Mouse (Mus musculus) testis, adult 2 months (tissue): ENCODE results near the gene Ppp1r12a. TPM values are rescaled to one million over a fixed set of nuclear protein-coding genes. Genes with fewer than 3 reads are reported as not detected.

Experiments
- H3K27ac ChIP-seq: fragments of 200-500 bp; 2 replicates; pipeline ENCODE4 v1.5.1; 2012; ENCODE audit warnings: low read depth, low read length; ENCODE audit not compliant: control insufficient read depth, insufficient read depth
- H3K27me3 ChIP-seq: fragments of 200-500 bp; 2 replicates; pipeline ENCODE4 v1.6.1; 2012; ENCODE audit warnings: mild to moderate bottlenecking, low read length, moderate library complexity; ENCODE audit not compliant: control insufficient read depth, insufficient read depth
- H3K36me3 ChIP-seq: fragments of 200-500 bp; 2 replicates; pipeline ENCODE4 v1.6.1; 2012; ENCODE audit warnings: mild to moderate bottlenecking, low read length; ENCODE audit not compliant: control insufficient read depth, insufficient read depth
- H3K4me1 ChIP-seq: fragments of 200-500 bp; 2 replicates; pipeline ENCODE4 v1.6.1; 2012; ENCODE audit warnings: low read length; ENCODE audit not compliant: control insufficient read depth, insufficient read depth
- H3K4me3 ChIP-seq: fragments of 200-500 bp; 2 replicates; pipeline ENCODE4 v1.5.1; 2012; ENCODE audit warnings: low read depth, mild to moderate bottlenecking, low read length, moderate library complexity, mixed read lengths; ENCODE audit not compliant: control insufficient read depth
- CTCF ChIP-seq: fragments of 200-500 bp; IDR thresholded peaks from 2 replicates; pipeline ENCODE4 v1.5.1; 2012; ENCODE audit warnings: low read depth, mild to moderate bottlenecking, inconsistent platforms, low read length, moderate library complexity; ENCODE audit not compliant: control insufficient read depth, insufficient read depth, insufficient replicate concordance
- POLR2A ChIP-seq: fragments of 200-500 bp; IDR thresholded peaks from 2 replicates; pipeline ENCODE4 v1.6.1; 2012; ENCODE audit warnings: low read depth, mild to moderate bottlenecking, inconsistent platforms, low read length, moderate library complexity; ENCODE audit not compliant: control insufficient read depth
- polyA plus RNA-seq: library from polyadenylated mRNA; depleted of rRNA; stranded (reverse); fragments of >200 nt; gene quantifications from 2 replicates; pipeline ENCODE4 v1.2.3, GENCODE M21; 2012

Ppp1r12a gene
- polyA plus RNA-seq, 1 experiment, result 15.2 TPM

DNA sequence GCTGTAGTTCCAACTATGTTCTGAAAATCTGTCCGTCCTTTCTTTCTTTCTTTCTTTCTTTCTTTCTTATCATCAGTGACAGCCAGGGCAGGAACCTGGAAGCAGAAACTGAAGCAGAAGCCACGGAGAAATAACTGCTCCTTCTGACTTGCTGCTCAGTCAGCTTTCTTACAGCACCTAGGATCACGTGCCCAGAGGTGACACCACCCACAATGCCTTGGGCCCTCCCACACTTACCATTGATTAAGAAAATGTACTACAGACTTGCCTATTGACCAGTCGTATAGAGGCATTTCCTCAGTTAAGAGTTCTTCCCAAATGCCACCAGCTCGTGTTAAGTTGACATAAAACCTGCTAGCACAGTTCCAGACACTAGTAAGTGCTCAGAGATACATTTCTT is 12.1 kb downstream of the Ppp1r12a start:
- no peaks in the 10 kb centered on the region for H3K27me3 ChIP-seq
- no peak overlapping the region for H3K27ac ChIP-seq
- H3K4me3 ChIP-seq, result no peak overlapping the region
- H3K4me1 ChIP-seq, result no peaks in the 10 kb centered on the region
- TF ChIP-seq CTCF (no peak), POLR2A (no peak)
- H3K36me3 ChIP-seq, result no peaks in the 10 kb centered on the region

DNA sequence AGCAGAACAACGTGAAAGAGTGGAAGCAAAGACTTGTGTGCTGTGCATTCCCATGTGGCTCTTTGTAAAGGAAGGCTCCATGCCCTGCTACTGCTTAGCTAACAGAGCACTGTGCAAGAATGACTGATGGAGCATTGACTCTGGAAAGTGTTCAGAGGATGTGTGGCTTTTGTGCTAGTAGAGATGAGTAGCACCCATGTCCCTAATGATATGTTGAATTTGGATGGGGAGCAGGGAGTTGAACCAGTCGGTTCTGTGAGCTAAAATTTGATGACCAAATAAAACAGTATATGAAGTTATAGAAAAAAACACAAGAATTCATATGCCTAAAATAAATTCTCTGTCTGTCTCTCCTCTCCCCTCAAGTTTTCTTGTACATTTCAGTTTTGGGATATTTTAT is 13.9 kb downstream of the Ppp1r12a start:
- Histone ChIP-seq H3K4me1 (no peaks in the 10 kb centered on the region), H3K27ac (no peak overlapping the region), H3K4me3 (no peak overlapping the region), H3K27me3 (no peaks in the 10 kb centered on the region), H3K36me3 (no peaks in the 10 kb centered on the region)
- TF ChIP-seq POLR2A (no peak), CTCF (no peak)

DNA sequence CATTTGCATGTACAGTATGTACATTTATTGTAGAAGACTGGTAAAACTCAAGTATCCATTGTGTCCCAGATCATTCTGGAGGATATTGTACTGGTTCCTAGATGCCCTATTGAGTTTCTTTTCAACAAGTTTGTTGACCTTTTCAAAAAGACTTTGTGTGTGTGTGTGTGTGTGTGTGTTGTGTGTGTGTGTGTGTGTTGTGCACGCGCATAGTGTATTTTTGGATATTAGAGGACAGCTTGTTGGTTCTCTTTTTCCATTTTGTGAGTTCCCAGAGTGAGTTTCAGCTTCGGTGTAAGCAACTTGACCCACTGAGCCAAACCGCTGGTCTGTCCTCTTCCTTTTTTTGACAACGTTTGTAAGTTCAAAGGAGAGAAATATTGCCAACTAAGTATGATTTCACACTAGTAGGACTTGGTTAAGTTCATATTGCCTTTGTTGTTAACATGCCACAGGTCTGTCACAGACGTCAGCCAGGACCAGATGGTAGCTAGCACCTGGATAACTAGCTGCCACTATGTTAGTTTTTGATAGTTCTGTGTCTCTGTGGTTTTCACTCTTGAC is 16.4 kb downstream of the Ppp1r12a start:
- TF ChIP-seq CTCF (no peak), POLR2A (no peak)
- Histone ChIP-seq H3K4me3 (no peak overlapping the region), H3K36me3 (no peaks in the 10 kb centered on the region), H3K4me1 (no peaks in the 10 kb centered on the region), H3K27me3 (no peaks in the 10 kb centered on the region), H3K27ac (no peak overlapping the region)

DNA sequence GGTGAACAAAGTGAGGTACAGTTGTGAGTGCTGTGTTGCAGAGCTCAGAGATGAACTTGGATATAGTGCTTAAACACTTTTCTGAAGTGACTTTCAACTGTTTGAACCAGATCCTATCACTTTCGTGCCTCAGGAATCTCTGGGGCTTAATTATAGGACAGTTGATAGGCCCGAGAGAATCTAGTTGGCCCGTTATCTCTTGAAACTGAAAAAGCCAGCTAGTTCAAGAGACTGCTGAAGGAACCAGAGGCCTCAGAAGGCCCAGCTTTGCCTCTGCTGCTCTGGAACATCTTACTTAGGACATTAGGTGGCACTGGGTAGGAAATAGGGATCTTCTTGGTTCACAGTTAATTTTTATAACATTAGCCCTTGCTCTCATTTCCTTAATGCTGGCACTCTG is 17.4 kb downstream of the Ppp1r12a start:
- no peaks in the 10 kb centered on the region for H3K36me3 ChIP-seq
- TF ChIP-seq CTCF, result no peak
- TF ChIP-seq POLR2A, result no peak
- H3K27ac ChIP-seq, result no peak overlapping the region
- no peaks in the 10 kb centered on the region for H3K27me3 ChIP-seq
- no peaks in the 10 kb centered on the region for H3K4me1 ChIP-seq
- no peak overlapping the region for H3K4me3 ChIP-seq

DNA sequence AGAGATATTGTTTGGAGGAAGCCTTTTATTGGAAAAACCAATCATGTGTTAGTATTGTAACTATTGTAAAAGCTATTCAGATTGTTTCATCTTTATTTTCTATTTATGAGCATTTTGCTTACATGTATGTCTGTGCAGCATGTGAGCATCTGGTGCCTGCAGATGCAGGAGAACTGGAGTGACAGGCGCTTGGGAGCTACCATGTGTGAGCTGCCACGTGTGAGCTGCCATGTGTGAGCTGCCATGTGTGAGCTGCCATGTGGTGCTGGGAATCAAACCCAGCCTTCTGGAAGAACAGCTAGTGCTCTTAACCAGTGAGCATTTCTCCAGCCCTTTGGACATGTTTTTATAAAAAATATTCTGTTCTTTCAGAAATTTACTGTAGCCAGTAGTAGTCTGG is 18.3 kb downstream of the Ppp1r12a start:
- no peak overlapping the region for H3K4me3 ChIP-seq
- no peaks in the 10 kb centered on the region for H3K4me1 ChIP-seq
- no peaks in the 10 kb centered on the region for H3K27me3 ChIP-seq
- TF ChIP-seq CTCF, result no peak
- TF ChIP-seq POLR2A, result no peak
- no peak overlapping the region for H3K27ac ChIP-seq
- H3K36me3 ChIP-seq, result no peaks in the 10 kb centered on the region

DNA sequence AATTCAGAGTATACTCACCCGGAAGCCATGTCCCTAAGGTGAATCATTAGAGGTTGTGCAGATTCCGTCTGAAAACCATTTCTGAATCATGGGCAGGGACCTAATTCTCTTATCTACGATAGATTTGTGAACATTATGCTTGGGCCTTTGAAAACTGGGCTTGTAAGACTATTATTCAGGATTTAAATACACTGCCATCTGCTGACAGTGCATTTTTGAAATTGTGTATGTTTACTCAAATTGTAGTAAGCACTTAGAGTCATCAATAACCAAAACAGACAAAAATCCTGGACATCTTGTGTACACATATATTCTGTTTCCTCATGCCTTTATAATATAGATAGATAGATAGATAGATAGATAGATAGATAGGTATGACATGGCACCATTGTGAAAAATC is 19.9 kb downstream of the Ppp1r12a start:
- Histone ChIP-seq H3K4me1 (no peaks in the 10 kb centered on the region), H3K36me3 (no peaks in the 10 kb centered on the region), H3K4me3 (no peak overlapping the region), H3K27me3 (no peaks in the 10 kb centered on the region), H3K27ac (no peak overlapping the region)
- TF ChIP-seq POLR2A (no peak), CTCF (no peak)

DNA sequence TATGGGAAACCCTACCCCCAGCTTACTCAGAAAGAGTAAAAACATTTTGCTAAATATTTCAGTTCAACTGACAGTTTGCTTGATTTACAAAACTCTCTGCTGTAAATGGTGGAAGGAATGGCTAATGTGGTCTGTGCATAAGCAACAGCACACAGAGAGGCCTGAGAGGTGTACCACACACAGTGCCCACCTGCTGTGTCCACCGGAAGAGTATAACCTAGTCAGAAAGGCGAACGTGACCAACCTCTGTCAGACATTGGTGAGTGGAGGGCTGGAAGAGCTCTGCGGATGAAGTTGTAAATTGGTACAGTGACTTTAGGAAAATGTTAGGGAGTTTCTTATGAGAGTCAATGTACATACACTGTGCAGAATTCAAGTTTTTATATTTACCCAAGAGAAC is 20.4 kb downstream of the Ppp1r12a start:
- no peak for TF ChIP-seq POLR2A
- no peak for TF ChIP-seq CTCF
- no peaks in the 10 kb centered on the region for H3K27me3 ChIP-seq
- no peaks in the 10 kb centered on the region for H3K4me1 ChIP-seq
- H3K36me3 ChIP-seq, result no peaks in the 10 kb centered on the region
- no peak overlapping the region for H3K4me3 ChIP-seq
- no peak overlapping the region for H3K27ac ChIP-seq

DNA sequence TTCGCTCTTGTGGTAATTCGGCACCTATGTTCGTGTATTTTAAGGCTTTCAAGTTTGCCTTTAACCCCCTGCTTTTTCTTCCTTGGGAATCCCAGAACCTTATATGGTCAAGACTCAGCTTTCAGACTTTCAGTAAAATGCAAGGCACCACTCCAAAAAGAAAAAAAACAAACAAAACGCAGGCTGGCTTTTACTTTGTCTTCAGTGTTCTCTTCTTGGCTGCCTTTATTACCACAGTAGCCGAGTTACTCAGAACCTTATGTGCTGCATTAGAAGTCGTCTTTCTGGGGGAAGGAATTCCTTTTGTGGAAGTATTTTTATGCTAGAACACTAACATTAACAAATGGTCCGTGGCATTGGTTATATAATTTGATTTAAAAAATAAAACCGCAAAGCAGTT is 22.8 kb downstream of the Ppp1r12a start:
- no peak for TF ChIP-seq POLR2A
- no peak for TF ChIP-seq CTCF
- no peaks in the 10 kb centered on the region for H3K4me1 ChIP-seq

More for the DNA sequence above, 22.8 kb downstream of the Ppp1r12a start:
- Histone ChIP-seq H3K36me3 (no peaks in the 10 kb centered on the region), H3K4me3 (no peak overlapping the region), H3K27ac (peak overlapping the region; percentile 49; the same call in 1 of the 2 replicates), H3K27me3 (no peaks in the 10 kb centered on the region)
